Mouse (Mus musculus) ES-Bruce4 (cell line): ENCODE measurements at regions not wholly inside any gene's neighbourhood (a gene's known extent, or its start where the extent isn't known, plus 50 kb on each side); places are given as distances from the start of the nearest gene placed in this dataset.

Experiments used
- H3K27ac ChIP-seq: 2 replicates; pipeline ENCODE4 v1.5.1; 2012; ENCODE audit warnings: low read length, inconsistent platforms; ENCODE audit not compliant: insufficient read depth
- H3K27me3 ChIP-seq: 2 replicates; pipeline ENCODE4 v1.6.1; 2012; ENCODE audit warnings: mild to moderate bottlenecking, low read length, inconsistent platforms; ENCODE audit not compliant: control insufficient read depth, poor library complexity, insufficient read depth, severe bottlenecking
- H3K36me3 ChIP-seq: 2 replicates; pipeline ENCODE4 v1.6.1; 2012; ENCODE audit warnings: inconsistent platforms, mild to moderate bottlenecking, low read length, moderate library complexity; ENCODE audit not compliant: control insufficient read depth, poor library complexity, insufficient read depth, severe bottlenecking
- H3K4me1 ChIP-seq: one replicate; pipeline ENCODE4 v1.8.1; 2011; ENCODE audit warnings: low read length; ENCODE audit not compliant: control insufficient read depth, insufficient read depth
- H3K4me3 ChIP-seq: 2 replicates; pipeline ENCODE4 v1.5.1; 2011; ENCODE audit warnings: low read depth, mild to moderate bottlenecking, low read length
- H3K9ac ChIP-seq: 2 replicates; pipeline ENCODE4 v1.6.1; 2012; ENCODE audit warnings: low read depth, mild to moderate bottlenecking, inconsistent platforms; ENCODE audit not compliant: poor library complexity, severe bottlenecking
- H3K9me3 ChIP-seq: replicated peaks from 2 replicates; pipeline ENCODE4 v1.6.1; 2012; ENCODE audit warnings: mild to moderate bottlenecking, low read length, inconsistent platforms; ENCODE audit not compliant: control insufficient read depth, poor library complexity, insufficient read depth, severe bottlenecking
- CTCF ChIP-seq: IDR thresholded peaks from one replicate; pipeline ENCODE4 v1.8.1; 2011; ENCODE audit warnings: low read depth, low read length
- EP300 ChIP-seq: IDR thresholded peaks from 2 replicates; pipeline ENCODE4 v1.6.1; 2011; ENCODE audit warnings: low read depth, low read length; ENCODE audit not compliant: insufficient read depth
- POLR2A ChIP-seq: IDR thresholded peaks from one replicate; pipeline ENCODE4 v1.8.1; 2011; ENCODE audit warnings: low read length; ENCODE audit not compliant: insufficient read depth

DNA sequence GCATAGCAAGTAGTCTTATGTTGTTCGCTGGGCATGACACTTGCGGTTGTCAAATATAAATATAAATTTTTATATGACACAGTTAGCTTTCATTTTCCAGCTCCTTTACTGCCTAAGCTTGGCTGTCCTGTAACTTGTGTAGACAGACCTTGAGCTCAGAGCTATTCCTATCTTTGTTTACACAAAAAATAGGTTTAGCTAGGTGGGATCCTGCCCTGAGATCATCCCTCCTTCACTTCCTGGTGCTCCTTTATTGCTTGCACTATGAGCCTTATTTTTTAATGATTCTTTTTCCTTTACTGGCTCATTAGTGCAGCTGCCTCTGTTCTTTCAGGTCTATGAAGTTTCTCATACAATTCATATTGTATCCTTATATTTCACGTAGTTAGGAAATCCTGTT lies 375.6 kb upstream of the Tfap2d start:
- no peaks in the 10 kb centered on the region for H3K36me3 ChIP-seq
- TF ChIP-seq POLR2A (no peak), CTCF (no peak), EP300 (no peak)
- H3K9me3 ChIP-seq = no peaks in the 10 kb centered on the region
- no peak overlapping the region for H3K9ac ChIP-seq
- no peak overlapping the region for H3K4me3 ChIP-seq
- H3K4me1 ChIP-seq = no peaks in the 10 kb centered on the region
- H3K27me3 ChIP-seq = no peaks in the 10 kb centered on the region
- H3K27ac ChIP-seq = no peak overlapping the region

GRCm38 (mm10) chr1:18758347-18759129 lies 344.3 kb upstream of the Tfap2d start:
- Histone ChIP-seq H3K4me1 (no peaks in the 10 kb centered on the region), H3K9ac (no peak overlapping the region), H3K9me3 (no peaks in the 10 kb centered on the region), H3K27ac (no peak overlapping the region), H3K4me3 (no peak overlapping the region), H3K27me3 (no peaks in the 10 kb centered on the region), H3K36me3 (no peaks in the 10 kb centered on the region)
- TF ChIP-seq POLR2A (no peak), CTCF (no peak), EP300 (no peak)

DNA sequence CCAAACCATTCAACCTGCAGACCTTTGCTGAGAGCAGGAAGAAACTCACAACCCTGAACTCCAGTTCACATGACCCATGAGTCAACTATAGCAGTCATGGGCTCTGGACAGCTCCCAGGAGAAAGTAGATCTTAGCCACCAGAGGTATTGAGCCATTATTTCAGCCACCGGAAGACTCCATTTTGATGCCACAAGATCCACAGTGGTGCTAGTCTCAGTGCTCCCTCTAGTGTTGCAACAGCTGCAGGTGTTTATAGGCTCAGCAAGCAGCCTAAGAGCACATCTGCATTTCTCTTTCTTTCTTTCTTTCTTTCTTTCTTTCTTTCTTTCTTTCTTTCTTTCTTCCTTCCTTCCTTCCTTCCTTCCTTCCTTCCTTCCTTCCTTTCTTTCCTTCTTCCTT lies 309.2 kb upstream of the Tfap2d start:
- Histone ChIP-seq H3K4me3 (no peak overlapping the region), H3K27me3 (no peaks in the 10 kb centered on the region), H3K27ac (no peak overlapping the region), H3K4me1 (no peaks in the 10 kb centered on the region), H3K9me3 (no peaks in the 10 kb centered on the region), H3K36me3 (no peaks in the 10 kb centered on the region), H3K9ac (no peak overlapping the region)
- peak; percentile 39 for TF ChIP-seq CTCF
- TF ChIP-seq POLR2A = no peak
- no peak for TF ChIP-seq EP300
